Mouse (Mus musculus) G1E (cell line): Measurements from ENCODE around the gene Myh3.

Source experiments
- CTCF ChIP-seq: IDR thresholded peaks from 2 replicates; pipeline ENCODE4 v1.5.1; 2012; ENCODE audit warnings: low read depth, low read length, inconsistent platforms, mixed read lengths
- GATA1 ChIP-seq: IDR thresholded peaks from 2 replicates; pipeline ENCODE4 v1.6.1; 2012; ENCODE audit warnings: borderline replicate concordance, low read length, inconsistent platforms, mixed read lengths

- no peak for TF ChIP-seq GATA1
- TF ChIP-seq CTCF: no peak
Measured at GRCm38 (mm10) chr11:67114261-67114660, 36.2 kb downstream of the Myh3 start.
